Mouse (Mus musculus) adrenal gland, adult 2 months (tissue): Measurements from ENCODE around the gene Dcaf6. TPM values are rescaled to one million over a fixed set of nuclear protein-coding genes. Genes with fewer than 3 reads are reported as not detected.

Experiments
- DNase-seq: peaks from one replicate; pipeline ENCODE4 v3.0.0; 2021
- long read RNA-seq: library from polyadenylated mRNA; stranded (forward); transcript quantifications from one replicate; pipeline ENCODE4 v2.0.0, GENCODE M21; 2021
- polyA plus RNA-seq: library from polyadenylated mRNA; depleted of rRNA; stranded (reverse); fragments of >200 nt; gene quantifications from 2 replicates; pipeline ENCODE4 v1.2.3, GENCODE M21; 2012; rRNA removed
- total RNA-seq, 2 experiments: library from RNA; stranded (reverse); gene quantifications; 2 replicates each; pipeline ENCODE4 v1.2.3; 2021

Gene Dcaf6
- total RNA-seq (10 to 100 TPM; 31.7 to 34.3 TPM), polyA plus RNA-seq (23.2 and 27.9 TPM in 2 replicates)
- long read RNA-seq, full-length matches to known transcripts, result 8 of 16 reads
- long read RNA-seq, partial matches to known transcripts, result 0 of 16 reads
- long read RNA-seq, other reads (novel, unspliced or antisense), result 8 of 16 reads

GRCm38 (mm10) chr1:165460360-165460800 lies at the start of gene Dcaf6, which contains the start of gene Mpc2:
Gene Dcaf6, minus strand, starts transcription at chr1:165460475.
Gene Mpc2, plus strand, starts transcription at chr1:165460637.
- DNase-seq, result peak; percentile 100

GRCm38 (mm10) chr1:165506303-165506702 lies 46.0 kb upstream of the Dcaf6 start:
- DNase-seq, result no peak

GRCm38 (mm10) chr1:165503307-165504024 lies 43.2 kb upstream of the Dcaf6 start:
- DNase-seq, result peak; percentile 75

- DNase-seq, result no peak
These were observed 38.6 kb upstream of the Dcaf6 start for GRCm38 (mm10) chr1:165498856-165499255.

- DNase-seq, result no peak
These were observed 28.9 kb upstream of the Dcaf6 start for GRCm38 (mm10) chr1:165489197-165489596.

- DNase-seq, result no peak
These were observed 25.8 kb upstream of the Dcaf6 start for GRCm38 (mm10) chr1:165486108-165486507.

GRCm38 (mm10) chr1:165484688-165485233 lies 24.5 kb upstream of the Dcaf6 start, which contains the start of gene Adcy10:
Gene Adcy10, plus strand, starts transcription at chr1:165485183.
- peak; percentile 30 for DNase-seq

GRCm38 (mm10) chr1:165471490-165471889 lies 11.2 kb upstream of the Dcaf6 start:
- DNase-seq, result no peak

GRCm38 (mm10) chr1:165469717-165470116 lies 9.4 kb upstream of the Dcaf6 start:
- DNase-seq, result no peak

- DNase-seq, result no peak
These were observed 8.7 kb upstream of the Dcaf6 start for GRCm38 (mm10) chr1:165468971-165469370.

- DNase-seq, result no peak
These were observed 4.3 kb upstream of the Dcaf6 start for GRCm38 (mm10) chr1:165464574-165464973.

- DNase-seq, result no peak
These were observed 2.6 kb upstream of the Dcaf6 start for GRCm38 (mm10) chr1:165462861-165463260.

- no peak for DNase-seq
These were observed 1.4 kb upstream of the Dcaf6 start for GRCm38 (mm10) chr1:165461681-165462080.

- peak; percentile 100 for DNase-seq
These were observed 614 bp upstream of the Dcaf6 start for GRCm38 (mm10) chr1:165460801-165461377.

GRCm38 (mm10) chr1:165459503-165460181 lies 633 bp downstream of the Dcaf6 start:
- DNase-seq, result peak; percentile 74

GRCm38 (mm10) chr1:165459041-165459502 lies 1.2 kb downstream of the Dcaf6 start:
- no peak for DNase-seq

GRCm38 (mm10) chr1:165441719-165442118 lies 18.6 kb downstream of the Dcaf6 start:
- DNase-seq, result no peak

GRCm38 (mm10) chr1:165441201-165441600 lies 19.1 kb downstream of the Dcaf6 start:
- no peak for DNase-seq

- no peak for DNase-seq
These were observed 19.5 kb downstream of the Dcaf6 start for GRCm38 (mm10) chr1:165440788-165441187.

GRCm38 (mm10) chr1:165438289-165439021 lies 21.8 kb downstream of the Dcaf6 start:
- no peak for DNase-seq

GRCm38 (mm10) chr1:165432883-165433282 lies 27.4 kb downstream of the Dcaf6 start:
- peak; percentile 44 for DNase-seq
